Mouse (Mus musculus) effector memory CD4-positive, alpha-beta T cell, adult 5 months (primary cell): ENCODE measurements around the gene Fuz. TPM values are rescaled to one million over a fixed set of nuclear protein-coding genes. Genes with fewer than 3 reads are reported as not detected.

Experiments used
- polyA plus RNA-seq: library from polyadenylated mRNA; unstranded; fragments of 100-300 nt; shearing (Covaris generic); gene quantifications from one replicate; pipeline ENCODE4 v1.2.1, GENCODE M21; 2017

The Fuz gene
- polyA plus RNA-seq: 19.8 TPM

DNA sequence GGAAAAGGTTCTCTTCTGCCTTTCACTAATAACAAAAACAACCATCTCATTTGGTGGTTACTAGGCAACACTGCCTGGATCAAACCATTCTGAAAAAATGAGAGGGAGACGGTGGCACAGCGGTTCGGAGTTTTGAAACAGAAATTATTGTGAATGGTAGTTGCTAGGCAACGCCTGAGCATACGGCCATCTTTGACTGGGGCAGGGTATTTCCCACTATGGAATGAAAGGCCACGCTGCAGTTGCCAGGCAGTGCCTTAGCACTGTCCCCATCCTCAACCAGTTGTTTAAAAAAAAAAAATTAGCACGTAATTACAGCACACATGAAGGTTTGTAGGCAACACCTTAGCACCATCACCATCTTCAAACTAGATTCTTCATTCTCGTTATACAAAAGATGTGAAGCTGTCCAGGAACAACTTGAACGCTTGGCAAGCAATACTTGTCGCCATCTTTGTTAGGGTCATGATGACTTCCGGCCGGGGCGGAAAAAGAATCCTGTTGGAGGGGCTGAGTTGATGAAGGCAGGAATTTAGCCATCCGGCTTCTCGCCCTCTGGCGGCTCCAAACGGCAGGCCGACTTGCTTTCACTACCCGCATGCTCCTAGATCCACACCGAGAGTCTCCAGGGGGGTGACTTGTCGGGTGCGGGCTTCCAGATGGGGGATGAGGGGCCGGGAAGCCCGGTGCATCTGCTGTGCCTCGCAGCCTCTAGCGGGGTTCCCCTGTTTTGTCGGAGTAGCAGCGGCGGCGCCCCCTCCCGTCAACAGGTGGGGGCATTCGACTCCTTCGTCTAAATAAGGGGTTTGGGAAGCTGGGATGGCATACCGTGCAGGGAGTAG is at the start of gene Fuz:
Gene Fuz, plus strand, starts transcription at position 487 of the 842 bp plus-strand sequence.

GRCm38 (mm10) chr7:44848561-44849415 is 47.1 kb upstream of the Fuz start, which contains the start of the genes Akt1s1 and Tbc1d17:
TSS of gene Akt1s1 (plus strand) at chr7:44848991.
TSS of gene Tbc1d17 (minus strand) at chr7:44849079.

DNA sequence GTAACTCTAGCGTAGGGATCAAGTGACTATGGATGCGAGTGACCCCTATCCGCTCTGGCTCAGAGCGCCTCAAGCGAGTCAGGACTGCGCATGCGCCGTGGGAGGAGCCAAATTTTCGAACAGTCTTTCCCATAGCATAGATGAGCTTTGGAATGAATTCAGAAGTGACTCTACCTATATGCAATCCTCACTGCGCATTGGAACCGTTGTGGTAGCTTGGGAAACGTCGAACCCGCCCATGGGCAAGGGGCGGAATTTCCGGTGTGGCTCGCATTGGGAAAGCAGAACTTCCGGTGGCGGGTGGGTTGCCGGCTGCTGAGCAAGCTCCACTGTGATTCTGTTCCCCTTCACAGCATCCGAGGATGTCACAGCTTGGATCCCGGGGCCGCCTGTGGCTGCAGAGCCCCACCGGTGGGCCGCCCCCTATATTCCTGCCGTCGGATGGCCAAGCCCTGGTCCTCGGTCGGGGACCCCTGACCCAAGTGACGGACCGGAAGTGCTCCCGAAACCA is 38.8 kb upstream of the Fuz start, which contains the start of gene Pnkp:
Gene Pnkp, plus strand, starts transcription at position 98 of the 511 bp plus-strand sequence.

DNA sequence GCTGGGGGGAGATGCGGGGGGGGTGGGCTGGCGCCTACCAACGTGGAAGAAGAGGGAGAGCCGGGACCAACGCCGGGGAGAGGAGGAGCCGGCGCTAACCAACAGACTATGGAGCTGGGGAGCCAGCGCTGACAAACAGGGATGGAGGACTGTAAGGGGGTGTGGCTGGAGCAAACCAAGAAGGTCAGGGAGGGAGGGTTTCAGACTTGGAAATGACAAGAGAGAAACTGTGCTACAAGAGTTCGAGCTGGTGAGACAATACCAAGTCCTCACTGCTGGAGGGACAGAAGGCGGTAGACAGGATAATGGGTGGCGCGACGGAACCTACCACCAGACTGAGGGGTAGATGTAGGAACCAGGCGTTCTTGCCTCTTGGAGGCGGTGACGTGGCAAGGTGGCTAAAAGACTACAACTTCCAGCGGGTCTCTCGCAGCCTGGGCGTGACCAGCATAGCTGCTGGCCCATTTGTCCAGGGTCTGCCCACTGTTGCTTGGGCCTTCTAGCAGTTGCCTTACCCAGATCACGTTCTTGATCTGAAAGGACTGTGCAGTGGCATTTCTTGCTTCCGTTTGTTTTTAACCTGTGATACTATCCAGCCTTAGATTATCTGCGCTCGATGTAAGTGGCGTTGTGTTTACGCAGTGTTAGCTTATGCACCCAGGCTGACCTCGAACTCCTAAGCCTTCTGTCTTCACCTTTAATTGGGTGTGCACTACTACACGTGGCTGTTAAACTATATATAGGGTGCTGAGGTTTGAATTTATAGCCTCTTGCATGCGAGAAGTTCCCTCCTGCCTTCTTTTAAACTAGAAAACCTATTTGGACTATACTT is 26.0 kb upstream of the Fuz start, which contains the start of gene Ptov1:
Gene Ptov1, minus strand, starts transcription at position 92 of the 832 bp plus-strand sequence.

GRCm38 (mm10) chr7:44892276-44892921 is 3.5 kb upstream of the Fuz start, which contains the start of gene Med25:
TSS of gene Med25 (minus strand) at chr7:44892712.

GRCm38 (mm10) chr7:44929204-44930151 is 33.6 kb downstream of the Fuz start, which contains the start of gene Ap2a1:
TSS of gene Ap2a1 (minus strand) at chr7:44929496.

GRCm38 (mm10) chr7:44942904-44943303 is 47.0 kb downstream of the Fuz start, which contains the start of gene Tsks:
TSS of gene Tsks (plus strand) at chr7:44943204.

Other genes with a start within 250 kb of the Fuz start
- gene Myh14, start 225.2 kb upstream of the Fuz start, polyA plus RNA-seq: not detected
- gene Izumo2, start 187.3 kb upstream of the Fuz start, polyA plus RNA-seq: not detected
- 80.0 TPM for gene Vrk3, start 147.7 kb upstream of the Fuz start, polyA plus RNA-seq
- 0.51 TPM for gene Zfp473, start 145.0 kb upstream of the Fuz start, polyA plus RNA-seq
- 32.1 TPM for gene Nup62, start 80.0 kb upstream of the Fuz start, polyA plus RNA-seq
- gene Il4i1, start 79.7 kb upstream of the Fuz start, polyA plus RNA-seq: 0.36 TPM
- gene Atf5, start 79.4 kb upstream of the Fuz start, polyA plus RNA-seq: 0.29 TPM
- 20.9 TPM for gene Akt1s1, start 47.1 kb upstream of the Fuz start, polyA plus RNA-seq
- gene Tbc1d17, start 47.0 kb upstream of the Fuz start, polyA plus RNA-seq: 79.9 TPM
- 49.2 TPM for gene Pnkp, start 38.9 kb upstream of the Fuz start, polyA plus RNA-seq
- 33.5 TPM for gene Ptov1, start 26.3 kb upstream of the Fuz start, polyA plus RNA-seq
- 54.0 TPM for gene Med25, start 3.4 kb upstream of the Fuz start, polyA plus RNA-seq
- 48.2 TPM for gene Ap2a1, start 33.4 kb downstream of the Fuz start, polyA plus RNA-seq
- not detected for gene Tsks, start 47.1 kb downstream of the Fuz start, polyA plus RNA-seq
- 0.44 TPM for gene Cpt1c, start 78.8 kb downstream of the Fuz start, polyA plus RNA-seq
- 120 TPM for gene Prmt1, start 90.5 kb downstream of the Fuz start, polyA plus RNA-seq
- 121 TPM for gene Irf3, start 101.6 kb downstream of the Fuz start, polyA plus RNA-seq
- gene Bcl2l12, start 102.6 kb downstream of the Fuz start, polyA plus RNA-seq: 11.6 TPM
- 24.6 TPM for gene Scaf1, start 120.3 kb downstream of the Fuz start, polyA plus RNA-seq
- 21.5 TPM for gene Rras, start 121.9 kb downstream of the Fuz start, polyA plus RNA-seq
- 2.0 TPM for gene Prr12, start 156.8 kb downstream of the Fuz start, polyA plus RNA-seq
- gene Nosip, start 166.3 kb downstream of the Fuz start, polyA plus RNA-seq: 85.4 TPM
- gene Prrg2, start 166.6 kb downstream of the Fuz start, polyA plus RNA-seq: 1.2 TPM
- gene Rcn3, start 196.1 kb downstream of the Fuz start, polyA plus RNA-seq: 4.0 TPM
- 5.7 TPM for gene Fcgrt, start 207.8 kb downstream of the Fuz start, polyA plus RNA-seq
- 1,926 TPM for gene Rps11, start 228.4 kb downstream of the Fuz start, polyA plus RNA-seq
- gene Rpl13a, start 232.7 kb downstream of the Fuz start, polyA plus RNA-seq: 3,339 TPM
- not detected for gene Gm45713, start 240.2 kb downstream of the Fuz start, polyA plus RNA-seq
- 136 TPM for gene Flt3l, start 240.4 kb downstream of the Fuz start, polyA plus RNA-seq